Mouse (Mus musculus) retina, postnatal 7 days (tissue): Measurements from ENCODE around the gene Dop1b.
A peak's percentile ranks its signal among the peaks of the same experiment; 100 is the strongest.

Experiments used
- DNase-seq: peaks from one replicate; pipeline ENCODE4 v3.0.0-alpha.2; 2012; ENCODE audit warnings: low read depth, low spot score

The Dop1b gene

GRCm38 (mm10) chr16:93712966-93713365 lies 1.3 kb downstream of the Dop1b start:
- no peak for DNase-seq

GRCm38 (mm10) chr16:93714426-93714825 lies 2.7 kb downstream of the Dop1b start:
- DNase-seq = no peak

GRCm38 (mm10) chr16:93715826-93716225 lies 4.1 kb downstream of the Dop1b start:
- DNase-seq = no peak

GRCm38 (mm10) chr16:93717299-93717703 lies 5.6 kb downstream of the Dop1b start:
- peak; percentile 49 for DNase-seq

- no peak for DNase-seq
These were observed 10.1 kb downstream of the Dop1b start for GRCm38 (mm10) chr16:93721771-93722170.

- no peak for DNase-seq
These were observed 10.8 kb downstream of the Dop1b start for GRCm38 (mm10) chr16:93722476-93722875.

GRCm38 (mm10) chr16:93725417-93726144 lies 13.9 kb downstream of the Dop1b start:
- DNase-seq = no peak

- DNase-seq = no peak
These were observed 14.5 kb downstream of the Dop1b start for GRCm38 (mm10) chr16:93726186-93726585.

- no peak for DNase-seq
These were observed 17.0 kb downstream of the Dop1b start for GRCm38 (mm10) chr16:93728676-93729075.

- no peak for DNase-seq
These were observed 18.4 kb downstream of the Dop1b start for GRCm38 (mm10) chr16:93729801-93730721.

- DNase-seq = no peak
These were observed 19.6 kb downstream of the Dop1b start for GRCm38 (mm10) chr16:93731310-93731709.

- DNase-seq = no peak
These were observed 21.3 kb downstream of the Dop1b start for GRCm38 (mm10) chr16:93732875-93733569.

GRCm38 (mm10) chr16:93739251-93739650 lies 27.5 kb downstream of the Dop1b start:
- no peak for DNase-seq

- DNase-seq = no peak
These were observed 31.2 kb downstream of the Dop1b start for GRCm38 (mm10) chr16:93742903-93743302.

- DNase-seq = no peak
These were observed 32.4 kb downstream of the Dop1b start for GRCm38 (mm10) chr16:93744049-93744490.

GRCm38 (mm10) chr16:93744804-93745340 lies 33.2 kb downstream of the Dop1b start:
- no peak for DNase-seq

- no peak for DNase-seq
These were observed 34.7 kb downstream of the Dop1b start for GRCm38 (mm10) chr16:93746397-93746796.

GRCm38 (mm10) chr16:93746957-93747356 lies 35.3 kb downstream of the Dop1b start:
- DNase-seq = no peak

GRCm38 (mm10) chr16:93747421-93747820 lies 35.7 kb downstream of the Dop1b start:
- DNase-seq = no peak

GRCm38 (mm10) chr16:93749147-93749910 lies 37.6 kb downstream of the Dop1b start:
- no peak for DNase-seq

GRCm38 (mm10) chr16:93750464-93750863 lies 38.8 kb downstream of the Dop1b start:
- no peak for DNase-seq
